Mouse (Mus musculus) Muller cell, postnatal 12 days (primary cell): ENCODE measurements around the gene Mak.

ENCODE experiments used
- DNase-seq: peaks from one replicate; pipeline ENCODE4 v3.0.0-alpha.2; 2015; ENCODE audit errors: inconsistent ontology term

The Mak gene

DNA sequence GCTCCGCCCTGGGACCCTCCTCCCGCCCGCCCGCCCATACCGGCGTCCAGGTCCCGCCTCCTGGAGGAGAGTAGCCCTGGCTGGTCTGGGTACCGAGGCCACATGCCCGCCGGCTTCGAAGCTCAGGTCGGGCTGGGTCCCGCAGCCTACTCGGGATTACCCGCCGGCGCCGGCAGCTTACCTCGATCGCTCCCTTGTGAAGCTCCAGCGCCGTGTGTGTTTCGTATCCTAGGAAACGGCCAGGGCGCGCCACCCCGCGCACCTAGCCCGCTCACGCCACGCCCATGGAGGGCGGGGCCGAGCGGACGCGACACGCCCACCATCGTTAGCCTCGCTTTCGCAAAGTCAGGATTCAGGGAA lies at the start of gene Mak:
Gene Mak, minus strand, starts transcription at position 286 of the 360 bp plus-strand sequence.
- peak; percentile 70 for DNase-seq

DNA sequence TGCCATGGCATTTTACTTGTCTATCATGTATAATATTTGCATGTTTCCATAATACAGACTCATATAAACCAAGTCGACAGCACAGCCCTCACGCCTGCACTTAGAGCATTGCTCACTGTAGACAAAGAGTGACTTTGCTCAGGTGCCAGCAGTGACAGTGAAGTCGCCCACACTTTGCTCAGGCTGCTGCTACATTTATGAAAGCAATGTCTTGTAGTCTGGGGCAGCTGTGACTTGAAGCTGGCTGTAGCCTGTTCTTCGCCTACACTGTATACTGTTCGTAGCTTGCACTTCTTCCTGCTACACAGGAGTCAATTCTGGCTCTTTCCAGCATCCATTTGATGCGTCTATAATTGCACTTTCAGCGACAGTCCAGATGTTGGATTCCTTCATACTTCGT lies 49.6 kb upstream of the Mak start:
- DNase-seq, result no peak

DNA sequence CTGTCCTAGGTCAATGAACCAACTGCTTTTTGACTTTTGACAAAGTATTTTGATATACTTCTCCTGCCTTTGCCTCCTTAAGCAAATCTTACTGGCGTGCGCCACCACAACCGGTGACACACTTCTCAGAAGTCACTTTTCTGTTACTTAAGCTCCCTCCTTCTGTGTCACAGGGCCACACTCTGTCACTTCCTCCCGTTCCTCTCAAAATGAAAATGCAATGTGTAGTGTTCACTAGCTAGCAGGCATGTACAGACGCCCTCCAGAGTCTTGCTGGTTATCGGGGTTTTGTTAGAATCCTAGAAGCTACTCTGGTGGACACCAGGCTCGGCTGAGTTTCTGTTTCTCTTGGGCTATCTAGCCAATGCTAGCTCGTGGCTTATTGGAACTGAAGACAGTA lies 48.8 kb upstream of the Mak start:
- DNase-seq, result no peak

DNA sequence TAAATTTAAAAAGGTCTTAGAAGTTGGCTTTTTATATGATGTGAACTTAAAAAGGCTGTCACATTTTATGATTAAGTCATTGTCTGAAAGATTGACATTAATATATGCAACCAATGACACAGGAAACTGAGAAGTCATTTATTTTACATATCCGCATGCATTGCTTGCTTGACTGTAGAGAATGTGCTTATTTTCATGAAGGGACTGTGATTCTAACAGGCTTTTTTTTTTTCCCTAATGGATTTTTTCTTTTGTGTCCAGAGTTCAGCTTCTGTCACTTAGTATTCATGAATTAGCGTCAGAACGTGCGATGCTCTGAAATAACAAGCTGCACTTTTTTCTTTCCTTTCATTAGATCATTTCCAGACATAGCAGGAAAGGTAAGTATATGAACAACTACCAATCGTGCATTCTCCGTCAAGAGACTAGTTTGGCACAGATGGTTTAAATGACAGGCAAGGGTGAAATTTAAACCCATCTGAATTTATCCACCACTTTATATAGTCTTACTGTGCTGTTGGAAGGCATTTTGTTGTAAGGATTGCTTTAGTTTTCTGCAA lies 44.2 kb upstream of the Mak start:
- DNase-seq, result no peak

DNA sequence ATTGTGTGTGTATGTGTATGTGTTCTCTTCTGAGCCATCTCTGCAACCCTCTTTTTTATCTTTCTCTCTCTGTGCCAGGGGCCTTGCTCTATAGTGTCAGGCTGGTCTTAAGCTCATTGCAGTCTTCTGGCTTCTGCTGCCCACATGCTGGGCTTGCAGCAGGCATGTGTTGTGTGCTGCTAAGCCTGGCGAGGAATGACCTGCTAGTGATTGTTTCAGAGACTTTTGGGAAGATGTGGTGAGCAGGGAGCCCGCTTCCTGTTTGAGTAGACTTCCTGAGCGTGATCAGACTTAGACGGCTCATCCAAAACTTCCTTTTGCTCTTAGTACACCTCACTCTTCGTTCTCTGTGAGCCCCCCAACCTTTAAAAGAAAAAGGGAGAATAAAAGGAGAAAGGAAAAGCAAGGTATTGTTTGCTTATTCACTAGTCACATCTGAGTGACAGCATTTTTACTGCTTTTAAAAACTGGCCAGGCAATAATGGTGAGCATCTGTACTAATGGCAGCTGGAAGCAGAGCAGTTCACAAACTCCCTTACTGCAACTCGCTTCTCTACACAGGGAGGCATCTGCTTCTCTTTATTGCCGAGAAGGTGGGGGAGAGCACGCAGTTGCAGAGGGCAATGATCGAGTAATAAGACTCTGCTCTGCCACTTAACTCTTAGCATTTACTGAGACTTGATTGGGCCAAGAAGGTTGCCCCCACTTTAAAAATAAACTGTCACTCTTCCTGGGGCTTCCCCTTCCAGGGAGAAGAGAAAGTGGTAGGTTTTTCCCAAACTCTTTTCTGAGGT lies 39.8 kb upstream of the Mak start:
- DNase-seq, result no peak

DNA sequence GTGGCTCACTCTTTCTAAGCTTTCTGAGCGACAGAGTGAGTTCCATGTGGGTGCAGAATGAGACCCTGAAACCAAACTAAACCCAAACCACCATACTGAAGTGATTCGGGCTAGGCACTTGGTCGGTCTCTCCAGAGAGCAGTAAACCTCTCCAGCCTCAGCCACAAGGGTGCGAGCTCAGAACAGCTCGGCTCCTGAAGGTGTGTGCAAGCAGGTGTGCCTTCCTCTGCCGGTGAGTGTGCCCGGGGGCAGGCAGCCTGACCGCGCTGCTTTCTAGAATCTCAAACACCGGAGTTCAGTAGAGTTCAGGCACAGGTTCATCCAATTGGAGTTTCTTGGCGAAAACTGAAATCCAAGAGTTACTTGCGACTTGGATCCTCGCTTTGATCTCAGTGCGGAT lies 34.4 kb upstream of the Mak start, which contains the start of gene Sycp2l:
Gene Sycp2l, plus strand, starts transcription at position 368 of the 400 bp plus-strand sequence.
- DNase-seq, result no peak

DNA sequence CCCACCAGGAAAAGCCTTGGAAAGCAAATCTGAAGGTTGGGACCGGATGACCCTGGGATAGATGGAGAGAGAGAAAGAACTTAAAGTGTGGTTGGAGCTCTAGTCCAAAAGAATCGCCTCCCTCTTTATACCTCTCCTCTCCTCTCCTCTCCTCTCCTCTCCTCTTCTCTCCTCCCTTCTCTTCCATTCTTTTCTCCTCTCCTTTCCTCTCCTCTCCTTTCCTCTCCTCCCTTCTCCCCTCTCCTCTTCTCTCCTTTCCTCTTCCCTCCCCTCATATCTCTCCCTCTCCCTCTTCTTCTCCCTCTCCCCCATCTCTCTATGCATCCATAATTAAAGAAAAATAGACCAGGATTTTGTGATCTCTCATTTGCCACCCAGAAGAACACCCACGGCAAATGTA lies 31.4 kb upstream of the Mak start, which contains the start of gene Gcm2:
Gene Gcm2, minus strand, starts transcription at position 101 of the 400 bp plus-strand sequence.
- DNase-seq, result no peak

DNA sequence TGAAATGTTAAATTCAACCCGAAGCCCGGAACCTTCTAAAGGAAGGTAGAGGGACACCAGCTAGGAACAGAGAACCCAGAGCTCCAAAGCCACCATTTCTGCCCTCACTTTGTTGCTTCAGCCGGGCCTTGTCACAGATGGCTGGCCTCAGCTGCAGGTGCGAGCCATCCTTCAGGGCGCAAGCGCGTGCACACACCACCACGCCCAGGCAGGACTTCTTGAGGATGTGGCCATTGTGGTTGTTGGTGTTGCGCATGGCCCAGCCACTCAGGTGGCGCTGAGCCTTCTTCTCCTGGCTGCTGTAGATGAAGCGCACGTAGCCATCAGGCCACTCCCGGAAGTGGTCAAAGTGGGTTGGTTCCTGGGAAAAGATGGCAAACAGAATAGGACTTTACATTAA lies 26.0 kb upstream of the Mak start:
- no peak for DNase-seq

DNA sequence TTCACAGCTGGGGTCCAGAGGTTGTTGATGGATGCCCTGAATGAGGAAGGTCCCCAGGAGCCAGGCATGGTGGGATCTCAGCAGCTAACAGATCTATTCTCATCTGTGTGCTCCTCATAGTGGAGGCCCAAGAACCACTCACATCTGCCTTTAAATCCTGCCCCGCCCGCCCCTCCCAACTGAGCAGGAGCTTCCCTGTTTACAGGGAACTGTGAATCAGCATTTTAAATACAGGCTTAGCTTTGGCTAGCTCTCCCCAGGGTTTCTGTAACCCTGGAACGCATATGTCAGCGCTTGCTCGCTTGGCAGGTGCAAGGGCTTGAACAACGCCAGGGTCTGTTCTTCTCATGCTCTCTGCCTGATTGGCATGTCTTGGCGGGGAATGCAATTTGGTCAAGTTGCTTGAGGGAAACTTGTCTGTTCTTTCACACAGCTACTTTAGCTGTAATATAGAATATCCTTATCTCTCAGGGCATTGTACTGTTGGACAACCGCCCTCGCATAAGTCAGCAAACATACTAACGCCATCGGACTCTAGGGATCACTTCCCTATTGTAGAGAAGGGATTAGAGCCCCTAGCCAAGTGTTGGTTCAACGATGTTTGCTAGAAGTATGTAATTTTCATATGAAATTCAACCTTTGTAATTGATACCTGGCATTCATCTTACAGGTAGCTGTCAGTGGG lies 24.5 kb upstream of the Mak start:
- DNase-seq, result no peak

DNA sequence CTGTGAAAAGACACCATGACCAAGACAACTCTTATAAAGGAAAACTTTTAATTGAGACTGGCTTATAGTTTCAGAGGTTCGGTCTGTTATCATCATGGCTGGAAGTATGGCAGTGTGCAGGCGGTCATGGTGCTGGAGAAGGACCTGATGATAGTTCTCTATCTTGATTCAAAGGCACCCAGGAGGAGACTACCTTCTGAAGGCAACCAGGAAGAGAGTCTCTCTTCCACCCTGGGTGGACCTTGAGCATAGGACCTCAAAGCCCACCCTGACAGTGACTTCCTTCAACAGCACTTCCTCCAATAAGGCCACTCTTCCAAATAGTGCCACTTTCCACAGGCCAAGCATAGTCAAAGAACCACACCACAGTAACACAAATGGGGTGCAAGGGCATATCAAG lies 20.5 kb upstream of the Mak start:
- DNase-seq, result no peak

DNA sequence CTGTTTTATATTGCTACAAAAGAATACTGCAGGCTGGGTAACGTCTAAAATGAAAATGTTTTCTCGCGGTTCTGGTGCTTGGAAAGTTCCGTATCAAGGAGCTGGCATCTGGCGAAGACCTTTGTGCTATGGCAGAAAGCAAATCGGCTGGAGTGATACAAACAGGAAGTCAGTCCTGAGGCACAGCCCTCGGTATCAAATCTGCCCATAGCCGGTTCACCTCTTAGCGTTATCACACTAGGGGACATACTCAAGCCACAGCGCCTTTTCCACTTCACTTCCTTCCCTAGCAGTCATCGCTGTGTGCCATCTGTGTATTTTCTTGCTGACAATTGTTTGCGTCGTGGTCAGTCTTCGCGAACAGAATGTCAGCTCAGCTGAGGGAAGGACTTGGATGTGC lies 18.8 kb upstream of the Mak start:
- DNase-seq, result no peak

DNA sequence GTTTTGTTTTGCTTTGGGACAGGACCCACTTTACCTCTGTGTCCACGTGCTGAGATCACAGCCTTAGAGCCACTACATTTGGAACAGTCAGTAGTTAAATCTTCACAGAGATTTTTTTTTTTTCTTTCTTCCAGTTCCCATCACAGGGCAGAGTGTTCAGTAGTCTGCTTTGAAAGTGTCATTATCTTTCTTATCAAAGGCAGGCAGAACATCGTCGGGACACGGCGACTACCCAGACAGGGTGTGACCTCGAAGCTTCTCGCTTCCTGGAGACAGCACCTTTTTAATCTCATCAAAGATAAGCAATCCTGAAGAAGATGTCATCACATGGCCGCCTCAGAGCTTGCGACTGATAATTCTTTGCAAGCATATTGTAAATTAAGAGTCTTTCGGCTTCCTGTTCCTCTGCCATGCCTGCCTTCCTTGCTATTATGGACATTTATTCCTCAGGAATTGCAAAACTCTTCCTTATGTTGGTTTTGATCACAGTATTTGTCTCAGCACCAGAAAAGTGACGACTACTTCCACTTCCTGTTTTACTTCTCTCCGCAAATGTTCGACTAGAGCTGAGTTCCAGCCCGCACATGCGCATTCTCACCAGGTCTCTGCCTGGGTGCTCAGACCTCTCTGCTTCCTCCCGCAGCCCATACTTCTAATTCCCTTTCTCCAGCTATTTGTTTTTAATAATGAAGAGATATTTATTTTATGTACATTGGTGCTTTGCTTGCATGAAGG lies 18.0 kb upstream of the Mak start:
- no peak for DNase-seq

DNA sequence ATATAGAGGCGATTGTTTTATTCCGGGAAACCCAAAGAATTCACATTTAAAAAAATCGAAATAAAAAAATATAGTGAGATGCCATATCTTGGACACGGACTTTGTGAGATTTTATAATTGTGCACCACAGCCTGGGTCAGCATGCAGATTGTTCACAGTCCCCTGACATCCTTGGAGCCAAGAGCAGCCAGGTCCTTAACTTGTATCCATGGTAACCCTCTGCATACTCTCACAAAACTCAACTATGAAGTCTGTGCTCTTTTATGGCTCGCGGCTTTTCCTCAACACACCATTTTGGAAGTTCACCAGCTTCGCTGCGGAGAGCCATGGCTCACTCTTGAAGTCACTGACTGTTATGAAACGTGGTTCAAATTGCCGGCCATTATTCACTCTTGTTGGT lies 14.7 kb upstream of the Mak start:
- no peak for DNase-seq

DNA sequence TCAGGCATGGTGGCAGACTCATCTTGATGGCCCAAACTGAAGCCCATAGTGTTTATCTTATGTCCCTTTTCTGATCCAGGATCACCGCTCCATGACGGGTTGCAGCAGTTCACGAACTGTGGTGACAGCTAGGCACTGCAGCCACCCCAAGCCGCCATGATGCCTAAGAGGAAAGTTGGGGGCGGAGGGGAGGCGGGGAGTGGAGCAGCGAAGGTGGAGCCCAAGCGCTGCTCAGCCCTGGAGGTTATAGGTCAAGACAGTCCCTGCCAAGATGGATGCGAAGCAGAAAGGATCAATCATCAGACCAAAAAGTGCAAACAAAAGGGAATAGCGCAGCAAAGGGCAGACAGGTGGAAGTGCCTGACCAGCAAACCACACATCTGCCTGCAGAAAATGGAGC lies 11.8 kb upstream of the Mak start:
- DNase-seq, result no peak

DNA sequence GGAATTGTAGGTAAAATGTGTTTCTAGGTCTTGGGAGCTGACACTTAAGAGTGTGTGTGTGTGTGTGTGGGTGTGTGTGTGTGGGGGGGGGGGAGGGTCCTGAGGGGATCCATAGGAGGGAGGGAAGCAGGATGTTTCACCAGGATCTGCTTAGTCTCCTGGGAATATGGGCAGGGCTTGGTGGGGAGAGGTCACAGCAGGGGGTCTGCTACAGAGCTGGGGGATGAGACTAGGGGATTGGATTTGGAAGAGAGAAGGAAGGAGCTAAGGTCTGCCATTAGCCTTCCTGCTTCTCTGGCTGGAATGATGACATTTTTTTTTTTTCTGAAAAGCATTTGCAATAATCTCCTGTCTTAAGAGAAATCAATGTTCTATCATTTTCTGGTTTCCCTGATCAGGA lies 9.2 kb upstream of the Mak start:
- DNase-seq, result no peak

DNA sequence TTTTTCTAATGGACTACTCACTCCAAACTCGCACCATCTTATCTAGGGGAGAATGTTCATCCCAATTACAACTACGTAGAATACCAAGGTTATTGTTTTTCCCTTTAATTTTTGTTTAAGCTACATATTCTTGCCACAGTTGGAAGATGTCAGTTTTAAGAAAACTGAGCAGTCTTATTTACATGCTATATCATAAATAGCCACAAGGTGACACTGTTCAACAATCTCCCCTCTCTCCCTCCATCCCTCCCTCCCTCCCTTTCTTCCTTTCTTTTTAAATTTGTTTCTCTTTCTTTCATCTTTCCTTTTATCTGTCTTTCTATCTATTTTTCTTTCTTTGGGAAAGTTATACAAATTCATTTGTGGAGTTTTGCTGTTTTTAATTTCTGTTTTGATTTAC lies 5.6 kb upstream of the Mak start:
- peak; percentile 25 for DNase-seq

DNA sequence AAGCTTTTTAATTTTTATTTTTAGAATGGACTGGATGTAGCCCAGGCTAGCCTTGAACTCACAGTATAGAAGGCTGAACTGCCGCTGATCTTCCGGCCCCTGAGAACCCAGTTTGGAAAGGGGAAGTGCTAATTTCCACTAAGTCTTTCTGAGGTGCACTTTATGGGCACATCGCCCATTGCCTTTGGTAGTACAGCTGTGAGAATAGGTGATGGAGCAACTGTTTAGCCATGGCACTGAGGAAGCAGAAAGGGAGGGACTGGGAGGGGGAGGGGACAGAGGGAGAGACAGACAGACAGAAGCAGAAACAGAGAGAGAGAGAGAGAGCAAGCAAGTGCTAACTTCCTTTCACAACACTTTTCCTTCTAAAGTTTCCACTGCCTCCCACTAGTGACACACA lies 5.0 kb upstream of the Mak start:
- no peak for DNase-seq

DNA sequence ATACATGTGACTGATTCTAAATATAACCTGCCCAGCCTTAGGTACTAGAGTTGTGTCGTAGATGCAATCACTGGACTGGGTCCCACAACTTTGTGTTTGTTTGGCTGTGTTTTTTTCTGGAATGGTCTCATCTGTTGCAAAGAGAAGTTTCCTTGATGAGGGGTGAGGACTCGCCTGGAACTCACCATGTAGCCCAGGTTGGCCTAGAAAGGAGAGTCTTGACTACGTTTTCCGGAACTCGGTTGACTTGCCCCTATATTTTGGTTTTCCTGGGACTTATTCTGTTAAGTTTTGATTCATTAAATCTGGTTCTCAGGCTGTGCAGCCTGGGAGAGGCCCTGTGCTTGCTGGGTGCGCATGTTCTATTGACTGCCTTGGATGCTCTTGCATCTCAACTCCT lies 1.2 kb upstream of the Mak start:
- DNase-seq, result no peak

DNA sequence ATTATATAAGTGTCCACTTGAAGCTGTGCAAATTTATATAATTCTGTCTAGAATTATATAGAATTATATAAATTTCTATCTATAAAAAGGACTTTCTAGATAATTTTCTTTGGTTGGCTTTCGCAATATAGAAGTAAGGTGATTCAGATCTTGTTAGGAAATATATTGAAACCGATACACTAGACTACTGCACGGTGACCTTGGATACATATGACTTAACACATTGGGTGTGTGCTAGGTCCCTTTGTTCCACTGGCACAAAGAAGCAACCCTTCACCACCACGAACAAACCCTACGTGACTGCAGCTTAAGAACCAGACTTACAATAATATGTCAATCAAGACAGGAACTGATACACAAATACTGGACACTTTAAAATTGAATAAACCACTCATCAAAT lies 353 bp upstream of the Mak start:
- DNase-seq, result no peak

DNA sequence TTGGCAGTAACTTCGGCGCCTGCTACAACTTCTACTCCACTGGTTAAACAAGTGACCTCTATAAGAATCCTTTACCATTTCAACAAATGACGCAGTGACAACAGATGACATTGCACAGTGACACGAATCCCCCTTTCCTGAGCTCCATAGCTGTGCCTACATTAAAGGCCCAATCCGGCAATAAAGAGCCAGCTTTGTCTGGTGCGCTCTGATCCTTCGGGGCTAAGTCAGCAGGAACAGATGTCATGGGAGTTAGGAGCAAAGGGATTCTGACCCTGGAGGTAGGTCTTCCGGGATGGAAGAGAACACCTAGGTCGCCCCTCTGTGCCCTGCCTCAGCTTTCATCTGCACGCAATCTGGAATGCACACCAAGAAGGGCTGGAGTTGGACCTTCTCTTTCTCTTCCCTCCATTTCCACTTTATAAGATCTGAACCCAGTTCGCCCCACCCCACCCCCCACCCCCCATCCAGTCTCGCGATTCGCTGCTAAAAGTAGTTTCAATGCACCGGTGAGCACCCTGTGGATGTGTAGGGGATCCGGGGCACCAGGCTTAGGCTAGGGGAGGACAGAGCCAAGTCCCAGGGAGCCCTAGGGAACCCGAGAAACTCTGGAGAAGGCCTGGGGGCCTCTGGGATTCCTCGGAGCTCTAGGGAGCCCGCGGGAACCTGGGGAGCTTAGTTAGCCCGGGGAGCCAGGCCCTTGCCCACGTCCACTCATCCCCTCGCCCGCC lies 651 bp downstream of the Mak start:
- DNase-seq, result no peak

DNA sequence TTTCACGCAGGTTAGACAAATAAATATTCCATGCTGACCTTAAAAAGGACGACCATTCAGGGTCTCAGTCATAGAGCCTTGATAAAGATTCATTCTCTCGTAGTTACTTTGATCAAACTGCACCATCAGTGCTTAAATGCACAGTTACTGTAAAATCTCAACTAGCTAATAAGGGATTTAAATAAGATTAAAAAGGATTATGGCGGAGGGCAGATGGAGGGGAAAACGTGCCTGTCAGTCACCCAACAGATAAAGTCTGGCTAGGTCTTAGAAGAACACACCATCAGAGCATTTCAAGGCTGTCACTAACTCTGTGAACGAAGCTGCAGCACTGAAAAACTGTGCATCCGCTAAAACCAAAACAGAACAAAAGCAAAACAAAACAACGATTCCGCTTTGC lies 1.6 kb downstream of the Mak start:
- no peak for DNase-seq

DNA sequence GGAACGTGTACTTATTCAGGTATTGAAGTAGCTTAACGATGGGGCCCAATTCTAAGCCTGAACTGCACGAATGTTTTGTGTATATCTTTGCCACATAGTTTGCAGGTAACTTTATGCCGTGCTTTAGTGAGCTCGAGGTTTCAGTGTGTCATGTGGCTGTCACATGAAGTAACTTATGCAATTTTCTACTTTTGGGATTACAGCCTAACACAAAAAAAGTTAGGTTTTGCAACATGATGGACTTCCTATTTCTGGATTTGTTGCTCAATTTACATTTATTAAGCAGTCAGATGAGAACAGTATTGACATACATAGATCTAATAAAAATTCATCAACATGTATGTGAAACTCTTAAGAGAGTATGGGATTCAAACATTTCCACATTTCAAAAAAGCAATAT lies 5.7 kb downstream of the Mak start:
- DNase-seq, result no peak
